Mouse (Mus musculus): Measurements from ENCODE around the gene Vmn2r38. TPM values are rescaled to one million over a fixed set of nuclear protein-coding genes. Genes with fewer than 3 reads are reported as not detected.
"Not testable (repeated sequence)": the region's sequence is repeated elsewhere in the genome, so short reads cannot be mapped to it uniquely, and the experiment has no call there.

Vmn2r38 gene
- polyA plus RNA-seq (2015; fragmentation: Nextera tagmentation; extraction: Ambion mirVana): not detected in 2 replicates

- H3K27ac ChIP-seq (ENCODE audit: low read length); H3K4me2 ChIP-seq (ENCODE audit: low read depth, low read length); H3K9me3 ChIP-seq (ENCODE audit: control insufficient read depth, low read length); H3K27me3 ChIP-seq (ENCODE audit: control insufficient read depth, insufficient read depth, low read depth, low read length); H3K4me1 ChIP-seq (replicated peaks; ENCODE audit: control insufficient read depth, insufficient read depth, low read length); H3K4me3 ChIP-seq (ENCODE audit: low read length); H3K36me3 ChIP-seq (ENCODE audit: control insufficient read depth, insufficient read depth, low read length); ATAC-seq (ENCODE audit: low read depth); H3K9ac ChIP-seq (ENCODE audit: low read length): not testable (repeated sequence)
These were observed at the start of gene Vmn2r38 for GRCm38 (mm10) chr7:9097781-9098180. TSS of gene Vmn2r38 (minus strand) at chr7:9097881.

GRCm38 (mm10) chr7:9065353-9065752, 32.3 kb downstream of the Vmn2r38 start:
- not testable (repeated sequence) for H3K27me3 ChIP-seq (ENCODE audit: control insufficient read depth, insufficient read depth, low read depth, low read length); H3K36me3 ChIP-seq (ENCODE audit: control insufficient read depth, insufficient read depth, low read length); H3K4me1 ChIP-seq (replicated peaks; ENCODE audit: control insufficient read depth, insufficient read depth, low read length); ATAC-seq (ENCODE audit: low read depth); H3K4me2 ChIP-seq (ENCODE audit: low read depth, low read length); H3K27ac ChIP-seq (ENCODE audit: low read length); H3K9ac ChIP-seq (ENCODE audit: low read length); H3K4me3 ChIP-seq (ENCODE audit: low read length); H3K9me3 ChIP-seq (ENCODE audit: control insufficient read depth, low read length)
- 77% methylated on average over 4 of the region's 4 CpGs for WGBS

GRCm38 (mm10) chr7:9030698-9031097, 67.0 kb downstream of the Vmn2r38 start, which contains the start of gene Vmn2r39:
TSS of gene Vmn2r39 (minus strand) at chr7:9030798.
- H3K27me3 ChIP-seq (ENCODE audit: control insufficient read depth, insufficient read depth, low read depth, low read length); H3K36me3 ChIP-seq (ENCODE audit: control insufficient read depth, insufficient read depth, low read length); H3K27ac ChIP-seq (ENCODE audit: low read length); H3K9me3 ChIP-seq (ENCODE audit: control insufficient read depth, low read length); H3K4me2 ChIP-seq (ENCODE audit: low read depth, low read length); H3K9ac ChIP-seq (ENCODE audit: low read length); ATAC-seq (ENCODE audit: low read depth); H3K4me3 ChIP-seq (ENCODE audit: low read length); H3K4me1 ChIP-seq (replicated peaks; ENCODE audit: control insufficient read depth, insufficient read depth, low read length): not testable (repeated sequence)

Other genes with a start within 250 kb of the Vmn2r38 start
- gene Vmn2r40, start 166.4 kb downstream of the Vmn2r38 start, polyA plus RNA-seq (2015; fragmentation: Nextera tagmentation; extraction: Ambion mirVana): not detected in 2 replicates
- not detected in 2 replicates for gene Vmn2r39, start 67.1 kb downstream of the Vmn2r38 start, polyA plus RNA-seq (2015; fragmentation: Nextera tagmentation; extraction: Ambion mirVana)
- not detected in 2 replicates for gene Vmn2r37, start 125.8 kb upstream of the Vmn2r38 start, polyA plus RNA-seq (2015; fragmentation: Nextera tagmentation; extraction: Ambion mirVana)